Mouse (Mus musculus) spleen, adult 18-20 months (tissue): ENCODE results near the gene Fam83g.

Experiments
- DNase-seq, 2 experiments: peaks; one replicate each; pipeline ENCODE4 v3.0.0; 2022; ENCODE audit warnings: mixed read lengths in 2 of 2

The Fam83g gene

GRCm38 (mm10) chr11:61719387-61719786 lies 35.5 kb downstream of the Fam83g start:
- no peak for DNase-seq

DNA sequence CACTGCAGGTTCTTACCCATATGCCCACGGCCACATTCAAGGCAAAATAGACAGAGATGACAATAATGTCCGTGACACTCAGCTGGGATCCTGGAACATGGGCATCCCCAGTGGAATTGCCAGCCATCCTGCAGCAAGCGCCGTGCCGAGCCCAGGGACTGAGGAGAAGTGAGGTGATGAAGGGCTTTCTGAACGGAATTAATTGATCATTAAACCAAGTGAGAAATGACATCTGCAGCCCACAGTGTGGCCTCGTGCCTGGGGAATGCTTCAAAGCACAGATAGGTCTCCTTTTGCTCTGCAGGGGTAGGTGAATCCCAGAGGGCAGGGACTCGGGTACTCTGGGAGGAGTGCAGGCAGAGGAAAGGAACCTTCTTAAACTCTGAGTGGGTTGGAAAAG lies 35.9 kb downstream of the Fam83g start:
- no peak for DNase-seq

GRCm38 (mm10) chr11:61720636-61721035 lies 36.7 kb downstream of the Fam83g start, which contains the start of gene Slc5a10:
Gene Slc5a10, minus strand, starts transcription at chr11:61720826.
- DNase-seq: no peak

DNA sequence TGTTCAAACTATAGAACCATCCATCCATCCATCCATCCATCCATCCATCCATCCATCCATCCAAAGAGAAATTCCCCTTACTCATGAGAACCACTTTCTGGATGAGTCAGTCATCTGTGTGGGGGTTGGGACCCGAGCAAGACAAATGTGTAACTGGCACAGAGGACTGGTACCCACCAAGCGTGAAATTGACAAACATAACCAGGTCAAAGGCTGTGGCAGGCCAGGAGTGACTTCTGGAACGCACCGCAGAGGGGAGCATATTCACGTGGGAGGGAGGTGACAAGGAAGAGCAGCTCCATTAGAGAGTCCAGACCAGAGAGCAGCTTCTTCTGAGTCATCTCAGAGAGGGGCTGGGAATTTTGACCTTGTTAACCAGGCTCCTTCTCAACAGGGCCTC lies 38.2 kb downstream of the Fam83g start:
- no peak for DNase-seq

DNA sequence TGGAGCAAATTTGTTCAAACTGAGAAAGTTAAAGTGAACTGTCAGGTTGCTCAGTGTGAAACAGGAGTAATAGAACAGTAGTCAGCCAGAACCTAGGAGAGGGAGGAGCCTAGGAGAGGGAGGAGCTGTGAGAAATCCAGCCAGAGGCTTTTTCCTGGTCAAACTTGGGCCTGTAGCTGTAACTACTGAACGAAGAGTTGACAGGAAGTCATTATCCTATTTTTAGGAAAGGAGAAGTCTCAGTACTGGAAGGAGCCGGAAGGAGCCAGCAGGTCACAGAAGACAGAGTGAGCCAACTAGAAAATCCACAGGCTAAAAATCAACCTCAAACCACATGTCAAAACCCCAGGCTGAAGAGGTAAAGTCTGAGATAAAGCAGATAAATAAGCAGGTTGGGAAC lies 44.1 kb downstream of the Fam83g start:
- no peak for DNase-seq

DNA sequence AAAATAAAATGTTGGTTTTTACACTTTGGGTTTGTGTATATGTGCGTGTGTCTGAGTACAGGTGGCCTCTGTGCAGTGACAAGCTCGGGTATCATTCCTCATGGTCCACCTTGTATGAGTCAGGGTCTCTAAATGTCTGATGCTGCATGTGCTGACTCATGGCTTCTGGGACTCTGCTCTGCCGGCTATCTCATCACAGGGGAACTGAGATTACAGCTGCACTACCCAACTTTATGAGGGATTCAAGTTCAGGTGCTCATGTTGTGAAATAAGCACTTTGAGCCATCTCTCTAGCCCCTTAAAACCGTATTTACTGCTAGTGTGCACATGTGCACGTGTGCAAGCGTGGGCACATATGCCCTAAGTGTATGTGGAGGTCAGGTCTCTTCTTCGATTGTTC lies 48.8 kb downstream of the Fam83g start:
- DNase-seq: no peak

DNA sequence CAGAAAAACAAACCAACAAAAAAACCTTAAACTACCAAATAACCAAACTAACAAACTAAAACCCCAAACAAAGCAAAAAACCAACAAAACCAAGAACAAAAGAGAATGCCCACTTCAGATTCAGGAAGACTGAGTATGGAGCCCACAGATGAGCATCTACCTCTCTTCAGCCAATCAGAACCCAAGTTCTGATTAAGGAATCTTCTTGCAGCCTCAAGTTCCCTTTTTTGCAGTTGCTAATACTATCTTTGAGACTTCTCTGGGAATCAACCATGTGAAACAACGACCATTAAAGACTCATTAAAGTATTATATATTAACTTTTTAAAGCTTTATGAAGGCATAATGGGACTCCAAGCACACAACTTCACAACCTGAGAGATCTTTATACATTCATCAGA lies 53.4 kb downstream of the Fam83g start:
- no peak for DNase-seq

DNA sequence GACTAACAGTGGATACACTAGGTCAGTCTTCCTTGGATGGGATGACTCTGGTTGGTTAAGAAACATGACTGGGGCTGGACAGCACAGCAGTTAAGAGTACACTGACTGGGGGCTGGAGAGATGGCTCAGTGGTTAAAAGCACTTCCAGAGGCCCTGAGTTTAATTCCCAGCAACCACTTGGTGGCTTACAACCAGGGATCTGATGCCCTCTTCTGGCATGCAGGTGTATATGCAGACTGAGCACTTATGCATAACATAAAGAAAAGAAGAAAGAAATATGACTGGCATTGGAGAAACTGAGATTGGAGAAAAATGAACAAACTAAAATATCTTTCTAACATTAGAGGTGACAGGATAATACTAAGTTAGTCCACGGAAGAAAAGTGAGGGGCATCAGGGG lies 56.6 kb downstream of the Fam83g start:
- no peak for DNase-seq

GRCm38 (mm10) chr11:61743768-61744167 lies 59.9 kb downstream of the Fam83g start:
- DNase-seq: no peak

- DNase-seq: no peak
Observed at GRCm38 (mm10) chr11:61744460-61744859, 60.6 kb downstream of the Fam83g start.

DNA sequence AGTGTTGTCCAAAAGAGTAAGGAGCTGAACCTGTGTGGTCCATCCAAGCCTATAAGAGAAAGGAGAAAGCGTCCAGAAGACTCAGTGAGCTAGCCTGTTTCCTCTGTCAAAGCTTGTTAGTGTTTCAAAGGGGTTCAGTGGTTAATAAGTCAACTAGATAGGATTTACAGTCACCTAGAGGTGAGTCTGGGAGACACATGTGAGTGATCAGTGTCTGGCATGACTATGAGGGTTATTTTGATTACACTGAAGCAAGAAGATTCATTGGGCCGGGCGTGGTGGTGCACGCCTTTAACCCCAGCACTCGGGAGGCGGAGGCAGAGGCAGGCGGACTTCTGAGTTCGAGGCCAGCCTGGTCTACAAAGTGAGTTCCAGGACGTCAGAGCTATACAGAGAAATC lies 61.9 kb downstream of the Fam83g start:
- no peak for DNase-seq

GRCm38 (mm10) chr11:61747161-61747560 lies 63.3 kb downstream of the Fam83g start:
- no peak for DNase-seq

- no peak for DNase-seq
Observed at GRCm38 (mm10) chr11:61751612-61752011, 67.7 kb downstream of the Fam83g start.

DNA sequence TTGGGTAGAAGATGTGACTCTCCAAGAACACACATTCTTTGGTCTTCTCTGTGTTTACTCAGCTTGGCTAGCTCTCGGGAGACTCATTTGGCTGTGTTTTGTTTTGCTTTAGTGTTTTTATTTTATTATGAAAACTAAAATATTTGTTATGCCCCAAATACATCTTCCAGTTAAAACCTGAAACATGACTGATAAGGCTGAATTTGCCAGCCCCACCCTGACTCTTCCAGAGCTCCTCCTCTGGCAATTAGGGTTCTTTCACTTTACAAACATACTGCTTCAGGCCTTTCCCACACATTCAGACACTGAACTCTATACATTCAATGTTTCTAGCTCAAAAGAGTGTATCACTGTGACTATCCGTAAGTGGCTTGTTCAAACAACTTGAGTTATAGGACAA lies 73.3 kb downstream of the Fam83g start:
- DNase-seq: no peak
